Mouse (Mus musculus) E14TG2a.4 (cell line): ENCODE measurements around the gene Gpatch8.

Experiments
- CTCF ChIP-seq: conservative IDR thresholded peaks from 2 replicates; pipeline ENCODE4 v1.5.1; 2014; ENCODE audit warnings: low read length
- POU5F1 ChIP-seq: IDR thresholded peaks from 2 replicates; pipeline ENCODE4 v1.6.1; 2014; ENCODE audit warnings: low read length, borderline replicate concordance

DNA sequence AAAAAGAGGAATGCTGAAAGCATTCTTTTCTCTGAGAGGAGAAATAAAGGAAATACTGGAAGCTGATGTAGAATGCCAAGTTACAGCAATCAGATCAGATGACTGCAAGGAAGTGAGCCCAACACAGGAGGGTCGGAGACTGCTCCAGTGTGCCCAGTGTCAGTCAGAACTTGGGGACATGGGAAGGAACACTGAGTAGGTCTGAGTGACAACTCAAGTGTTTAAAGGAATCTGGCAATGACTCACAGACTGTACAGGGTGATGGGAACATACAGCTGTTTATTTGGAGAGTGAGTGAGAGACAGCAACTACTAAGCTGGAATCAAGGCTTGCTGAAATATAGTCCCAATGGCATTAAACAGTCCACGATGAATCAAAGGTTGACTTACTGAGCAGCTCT, 60.0 kb downstream of the Gpatch8 start:
- no peak for TF ChIP-seq CTCF
- TF ChIP-seq POU5F1, result no peak
